Mouse (Mus musculus): ENCODE data around the gene Cbx1. TPM values are rescaled to one million over a fixed set of nuclear protein-coding genes. Genes with fewer than 3 reads are reported as not detected.
A peak's percentile ranks its signal among the peaks of the same experiment; 100 is the strongest.
"Not testable (repeated sequence)": the region's sequence is repeated elsewhere in the genome, so short reads cannot be mapped to it uniquely, and the experiment has no call there.

Gene Cbx1
- polyA plus RNA-seq, 1 experiment, result 51.4 TPM

GRCm38 (mm10) chr11:96843627-96844026, 54.7 kb downstream of the Cbx1 start:
- H3K4me3 ChIP-seq (ENCODE audit: insufficient read depth, low read length), result no peak overlapping the region
- no peaks in the 10 kb centered on the region for H3K4me1 ChIP-seq (ENCODE audit: control insufficient read depth, insufficient read depth, low read length)
- no peak for TF ChIP-seq POLR2A (IDR thresholded peaks at IDR 0.05; ENCODE audit: borderline replicate concordance, low read depth, low read length)
- no peak overlapping the region for H3K27ac ChIP-seq (ENCODE audit: insufficient read depth, low read depth, low read length)

GRCm38 (mm10) chr11:96847240-96847639, 58.3 kb downstream of the Cbx1 start:
- H3K27ac ChIP-seq (ENCODE audit: insufficient read depth, low read depth, low read length), result no peak overlapping the region
- H3K4me3 ChIP-seq (ENCODE audit: insufficient read depth, low read length), result no peak overlapping the region
- TF ChIP-seq CTCF (IDR thresholded peaks at IDR 0.05; ENCODE audit: low read depth, low read length), result no peak
- TF ChIP-seq POLR2A (IDR thresholded peaks at IDR 0.05; ENCODE audit: borderline replicate concordance, low read depth, low read length), result no peak
- no peaks in the 10 kb centered on the region; the same call in 1 of the 2 replicates for H3K4me1 ChIP-seq (ENCODE audit: control insufficient read depth, insufficient read depth, low read length)

GRCm38 (mm10) chr11:96848694-96849093, 59.8 kb downstream of the Cbx1 start:
- H3K4me1 ChIP-seq (ENCODE audit: control insufficient read depth, insufficient read depth, low read length), result no peaks in the 10 kb centered on the region; the same call in 1 of the 2 replicates
- H3K27ac ChIP-seq (ENCODE audit: insufficient read depth, low read depth, low read length), result no peak overlapping the region
- no peak overlapping the region for H3K4me3 ChIP-seq (ENCODE audit: insufficient read depth, low read length)
- no peak for TF ChIP-seq CTCF (IDR thresholded peaks at IDR 0.05; ENCODE audit: low read depth, low read length)
- TF ChIP-seq POLR2A (IDR thresholded peaks at IDR 0.05; ENCODE audit: borderline replicate concordance, low read depth, low read length), result no peak

- H3K27ac ChIP-seq (ENCODE audit: insufficient read depth, low read depth, low read length); H3K4me1 ChIP-seq (ENCODE audit: control insufficient read depth, insufficient read depth, low read length): not testable (repeated sequence)
- H3K4me3 ChIP-seq (ENCODE audit: insufficient read depth, low read length), result peak overlapping the region; percentile 79; the same call in 1 of the 2 replicates
Measured at GRCm38 (mm10) chr11:96849145-96849544, 60.2 kb downstream of the Cbx1 start.

GRCm38 (mm10) chr11:96849681-96850467, 60.9 kb downstream of the Cbx1 start, which contains the start of gene Copz2:
Gene Copz2, plus strand, starts transcription at chr11:96849870.
- peak within 1 kb of the TSS; percentile 79 for H3K4me3 ChIP-seq (ENCODE audit: insufficient read depth, low read length)
- no peak for TF ChIP-seq POLR2A (IDR thresholded peaks at IDR 0.05; ENCODE audit: borderline replicate concordance, low read depth, low read length)
- no peak for TF ChIP-seq CTCF (IDR thresholded peaks at IDR 0.05; ENCODE audit: low read depth, low read length)
- no peaks in the 10 kb centered on the region; the same call in 1 of the 2 replicates for H3K4me1 ChIP-seq (ENCODE audit: control insufficient read depth, insufficient read depth, low read length)
- H3K27ac ChIP-seq (ENCODE audit: insufficient read depth, low read depth, low read length), result no peak within 1 kb of the TSS

GRCm38 (mm10) chr11:96857446-96857845, 68.5 kb downstream of the Cbx1 start:
- TF ChIP-seq CTCF (IDR thresholded peaks at IDR 0.05; ENCODE audit: low read depth, low read length), result no peak
- Histone ChIP-seq H3K4me3 (ENCODE audit: insufficient read depth, low read length) (no peak overlapping the region), H3K27ac (ENCODE audit: insufficient read depth, low read depth, low read length) (no peak overlapping the region), H3K4me1 (ENCODE audit: control insufficient read depth, insufficient read depth, low read length) (peaks cover 4% of the 10 kb centered on the region; the same call in 1 of the 2 replicates)

Other genes with a start within 250 kb of the Cbx1 start
- gene Snx11, start 11.6 kb upstream of the Cbx1 start, polyA plus RNA-seq (2012; ENCODE audit: insufficient read depth, insufficient read length, missing spikeins), result 37.0 and 37.8 TPM in 2 replicates
- gene Nfe2l1, start 40.8 kb downstream of the Cbx1 start, polyA plus RNA-seq (2012; ENCODE audit: insufficient read depth, insufficient read length, missing spikeins), result 105 and 106 TPM in 2 replicates
- gene Copz2, start 60.7 kb downstream of the Cbx1 start, polyA plus RNA-seq (2012; ENCODE audit: insufficient read depth, insufficient read length, missing spikeins), result 20.2 and 24.7 TPM in 2 replicates
- gene Cdk5rap3, start 127.4 kb downstream of the Cbx1 start, polyA plus RNA-seq (2012; ENCODE audit: insufficient read depth, insufficient read length, missing spikeins), result 26.3 and 30.0 TPM in 2 replicates
- gene Prr15l, start 139.0 kb downstream of the Cbx1 start, polyA plus RNA-seq (2012; ENCODE audit: insufficient read depth, insufficient read length, missing spikeins), result not detected in 2 replicates
- gene Pnpo, start 154.9 kb downstream of the Cbx1 start, polyA plus RNA-seq (2012; ENCODE audit: insufficient read depth, insufficient read length, missing spikeins), result 17.5 and 18.1 TPM in 2 replicates
- 18.1 and 22.3 TPM in 2 replicates for gene Sp2, start 193.8 kb downstream of the Cbx1 start, polyA plus RNA-seq (2012; ENCODE audit: insufficient read depth, insufficient read length, missing spikeins)
- gene Sp6, start 224.3 kb downstream of the Cbx1 start, polyA plus RNA-seq (2012; ENCODE audit: insufficient read depth, insufficient read length, missing spikeins), result 0.31 and 0.37 TPM in 2 replicates
- gene Scrn2, start 240.8 kb downstream of the Cbx1 start, polyA plus RNA-seq (2012; ENCODE audit: insufficient read depth, insufficient read length, missing spikeins), result 1.5 and 2.2 TPM in 2 replicates

Measured in bone marrow macrophage, adult 2 months (primary cell).